15 mouse cellular contexts compared by ENCODE assay signal in genomic region chr14:11684104-11684503, GRCm38 (mm10).
DNase-seq lines count a peak whose midpoint lies in the region; ATAC-seq and TF ChIP-seq lines count a peak whose summit lies in the region.
"Had no signal": no experiment of that assay in that cellular context is flagged by ENCODE, and none has a peak within 500 bp of the region (broad histone marks: within the 10 kb centered on the region; RNA-seq: fewer than 3 reads in every experiment).

No protein-coding gene starts in this region.

- H3K4me2 ChIP-seq in heart, embryonic 13.5 days: no peak overlapping the region
- no peak overlapping the region for H3K4me2 ChIP-seq in kidney, postnatal 0 days (ENCODE audit: low read length)
- peak overlapping the region; percentile 36 for H3K4me2 ChIP-seq in neural tube, embryonic 12.5 days (replicated peaks)
- no peak overlapping the region for H3K4me2 ChIP-seq in lung, postnatal 0 days (replicated peaks; ENCODE audit: low read depth, low read length)
- H3K4me2 ChIP-seq: heart, embryonic 12.5 days had no signal

- no peak overlapping the region for H3K4me3 ChIP-seq in heart, embryonic 13.5 days
- no peak overlapping the region for H3K4me3 ChIP-seq in kidney, postnatal 0 days (replicated peaks; ENCODE audit: low read depth, low read length)
- no peak overlapping the region for H3K4me3 ChIP-seq in kidney, adult 2 months (ENCODE audit: insufficient read depth, low read depth, low read length)
- no peak overlapping the region for H3K4me3 ChIP-seq in embryonic fibroblast, embryonic 13.5 days (ENCODE audit: insufficient read depth, low read length)
- no peak overlapping the region for H3K4me3 ChIP-seq in neural tube, embryonic 12.5 days
- H3K4me3 ChIP-seq in lung, postnatal 0 days (ENCODE audit: low read depth, low read length): no peak overlapping the region
- H3K4me3 ChIP-seq: heart, embryonic 12.5 days had no signal

- DNase-seq in heart, postnatal 36 days: no peak
- DNase-seq in kidney, postnatal 0 days (ENCODE audit: low spot score): peak; percentile 79
- no peak for DNase-seq in kidney, adult 2 months
- no peak for DNase-seq in lung, postnatal 0 days (ENCODE audit: low spot score)
- DNase-seq: B cell, adult 2 months; gastrocnemius, postnatal 25 days; kidney, postnatal 25 days; lung, adult 2 months; thymus, adult 18-20 months had no signal

- intact Hi-C loops in heart, postnatal 36 days (cut with DNase I): no loop called here

- no peaks in the 10 kb centered on the region for H3K9me3 ChIP-seq in heart, embryonic 13.5 days
- H3K9me3 ChIP-seq in kidney, postnatal 0 days (replicated peaks; ENCODE audit: low read length): no peaks in the 10 kb centered on the region
- no peaks in the 10 kb centered on the region for H3K9me3 ChIP-seq in neural tube, embryonic 12.5 days
- no peaks in the 10 kb centered on the region for H3K9me3 ChIP-seq in lung, postnatal 0 days (ENCODE audit: low read length)
- H3K9me3 ChIP-seq: heart, embryonic 12.5 days had no signal

- WGBS in heart, embryonic 13.5 days: 67% methylated on average over 2 of the region's 2 CpGs
- 46% methylated on average over 2 of the region's 2 CpGs for WGBS in kidney, postnatal 0 days
- 46% methylated on average over 2 of the region's 2 CpGs for WGBS in kidney, adult 2 months
- 12% methylated on average over 2 of the region's 2 CpGs for WGBS in neural tube, embryonic 12.5 days
- WGBS in lung, postnatal 0 days: 68% methylated on average over 2 of the region's 2 CpGs

- H3K27ac ChIP-seq in heart, embryonic 13.5 days (replicated peaks): 0 out of 2 replicates have a peak overlapping the region, but pooled peaks have one; percentile 21
- H3K27ac ChIP-seq in kidney, postnatal 0 days: peak overlapping the region; percentile 75
- no peak overlapping the region for H3K27ac ChIP-seq in kidney, adult 2 months (ENCODE audit: insufficient read depth, low read depth, low read length)
- 0 out of 2 replicates have a peak overlapping the region, but pooled peaks have one; percentile 95 for H3K27ac ChIP-seq in embryonic fibroblast, embryonic 13.5 days (ENCODE audit: insufficient read depth, low read length)
- H3K27ac ChIP-seq in neural tube, embryonic 12.5 days: no peak overlapping the region
- no peak overlapping the region for H3K27ac ChIP-seq in lung, postnatal 0 days (ENCODE audit: low read length)

- ATAC-seq in heart, embryonic 13.5 days (ENCODE audit: extremely low read depth, insufficient number of reproducible peaks, low FRiP score, low TSS enrichment): no peak
- ATAC-seq in kidney, postnatal 0 days (replicated peaks; ENCODE audit: low FRiP score, low read depth): no peak
- ATAC-seq in neural tube, embryonic 12.5 days (ENCODE audit: low FRiP score, low read depth): peak; percentile 67
- no peak for ATAC-seq in erythroid progenitor cell, adult 5-6 weeks (replicated peaks; ENCODE audit: low FRiP score, poor library complexity, severe bottlenecking)
- ATAC-seq in lung, postnatal 0 days: no peak

- H3K27me3 ChIP-seq in heart, embryonic 13.5 days (replicated peaks): no peaks in the 10 kb centered on the region
- no peaks in the 10 kb centered on the region for H3K27me3 ChIP-seq in kidney, postnatal 0 days (ENCODE audit: insufficient read depth, low read length)
- no peaks in the 10 kb centered on the region for H3K27me3 ChIP-seq in kidney, adult 2 months (replicated peaks; ENCODE audit: control insufficient read depth, insufficient read depth, low read length)
- no peaks in the 10 kb centered on the region for H3K27me3 ChIP-seq in neural tube, embryonic 12.5 days (replicated peaks)
- H3K27me3 ChIP-seq in lung, postnatal 0 days (replicated peaks; ENCODE audit: insufficient read depth, low read length): no peaks in the 10 kb centered on the region
- H3K27me3 ChIP-seq: heart, embryonic 12.5 days; Patski had no signal

- no peak for TF ChIP-seq CTCF in kidney, postnatal 0 days (IDR thresholded peaks at IDR 0.05; ENCODE audit: low read depth)
- TF ChIP-seq CTCF in kidney, adult 2 months (conservative IDR thresholded peaks at IDR 0.05; ENCODE audit: insufficient read depth, insufficient read length, low read depth, low read length): no peak
- no peak for TF ChIP-seq CTCF in embryonic fibroblast, embryonic 13.5 days (IDR thresholded peaks at IDR 0.05; ENCODE audit: borderline replicate concordance, insufficient read depth, low read length)
- TF ChIP-seq CTCF in lung, postnatal 0 days (IDR thresholded peaks at IDR 0.05): no peak

- H3K9ac ChIP-seq in heart, embryonic 13.5 days: peak overlapping the region; percentile 15; the same call in 1 of the 2 replicates
- H3K9ac ChIP-seq in kidney, postnatal 0 days (ENCODE audit: low read depth, low read length): no peak overlapping the region
- H3K9ac ChIP-seq in neural tube, embryonic 12.5 days: no peak overlapping the region
- H3K9ac ChIP-seq in lung, postnatal 0 days (replicated peaks; ENCODE audit: low read depth): no peak overlapping the region
- H3K9ac ChIP-seq: heart, embryonic 12.5 days had no signal

- H3K36me3 ChIP-seq in heart, embryonic 13.5 days: no peaks in the 10 kb centered on the region
- no peaks in the 10 kb centered on the region for H3K36me3 ChIP-seq in kidney, postnatal 0 days (ENCODE audit: insufficient read depth, low read length)
- no peaks in the 10 kb centered on the region for H3K36me3 ChIP-seq in kidney, adult 2 months (ENCODE audit: control insufficient read depth, insufficient read depth, low read length)
- H3K36me3 ChIP-seq in neural tube, embryonic 12.5 days: no peaks in the 10 kb centered on the region
- no peaks in the 10 kb centered on the region for H3K36me3 ChIP-seq in lung, postnatal 0 days (ENCODE audit: insufficient read depth, low read length)
- H3K36me3 ChIP-seq: heart, embryonic 12.5 days had no signal

- TF ChIP-seq EP300 in lung, postnatal 0 days (IDR thresholded peaks at IDR 0.05): no peak

- TF ChIP-seq POLR2A in kidney, adult 2 months (IDR thresholded peaks at IDR 0.05; ENCODE audit: low read depth, low read length): no peak
- TF ChIP-seq POLR2A in embryonic fibroblast, embryonic 13.5 days (IDR thresholded peaks at IDR 0.05; ENCODE audit: low read depth, low read length): no peak

- peaks cover 73% of the 10 kb centered on the region for H3K4me1 ChIP-seq in heart, embryonic 13.5 days
- peaks cover 23% of the 10 kb centered on the region for H3K4me1 ChIP-seq in kidney, postnatal 0 days (replicated peaks; ENCODE audit: insufficient read depth, low read length)
- H3K4me1 ChIP-seq in kidney, adult 2 months (ENCODE audit: control insufficient read depth, insufficient read depth, low read length): 0 out of 2 replicates have a peak, but pooled peaks cover 2% of the 10 kb centered on the region
- H3K4me1 ChIP-seq in embryonic fibroblast, embryonic 13.5 days (ENCODE audit: control insufficient read depth, insufficient read depth, low read length): peaks cover 35% of the 10 kb centered on the region
- peaks cover 25% of the 10 kb centered on the region for H3K4me1 ChIP-seq in neural tube, embryonic 12.5 days
- no peaks in the 10 kb centered on the region; the same call in 1 of the 2 replicates for H3K4me1 ChIP-seq in lung, postnatal 0 days (ENCODE audit: insufficient read depth, low read depth, low read length)

Comparison
In these comparisons a context has a peak if more than half of its experiments do, and no peak if none do; other contexts are left out.
1. H3K27ac ChIP-seq: peak in heart, embryonic 13.5 days (single experiment), kidney, postnatal 0 days (single experiment) and embryonic fibroblast, embryonic 13.5 days (single experiment); none in kidney, adult 2 months (single experiment), neural tube, embryonic 12.5 days (single experiment) and lung, postnatal 0 days (single experiment).